Mouse (Mus musculus) spleen, adult 12 weeks (tissue): ENCODE measurements around the gene D930007J09Rik.

Experiments used
- DNase-seq: peaks from one replicate; pipeline ENCODE4 v3.0.0; 2022; ENCODE audit warnings: low spot score

Gene D930007J09Rik

DNA sequence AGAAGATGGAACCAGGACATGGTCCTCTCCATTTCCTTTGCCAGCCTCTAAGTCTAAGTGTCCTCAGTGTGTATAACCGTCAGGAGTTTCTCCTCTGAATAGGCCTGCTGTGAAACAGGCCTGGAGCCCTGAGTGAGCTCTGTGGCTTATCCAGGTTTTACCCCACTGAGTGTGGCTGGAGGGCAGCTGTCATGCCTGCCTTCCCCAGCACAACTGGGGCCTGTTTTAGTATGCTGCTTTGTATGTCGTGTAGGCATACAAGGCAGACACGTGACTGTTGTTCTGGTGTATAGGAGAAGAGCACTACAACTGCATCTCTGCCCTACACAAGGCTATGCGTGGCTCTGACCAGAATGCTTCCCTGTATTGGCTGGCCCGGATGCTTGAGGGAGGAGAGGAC is 17.3 kb upstream of the D930007J09Rik start:
- DNase-seq: no peak

DNA sequence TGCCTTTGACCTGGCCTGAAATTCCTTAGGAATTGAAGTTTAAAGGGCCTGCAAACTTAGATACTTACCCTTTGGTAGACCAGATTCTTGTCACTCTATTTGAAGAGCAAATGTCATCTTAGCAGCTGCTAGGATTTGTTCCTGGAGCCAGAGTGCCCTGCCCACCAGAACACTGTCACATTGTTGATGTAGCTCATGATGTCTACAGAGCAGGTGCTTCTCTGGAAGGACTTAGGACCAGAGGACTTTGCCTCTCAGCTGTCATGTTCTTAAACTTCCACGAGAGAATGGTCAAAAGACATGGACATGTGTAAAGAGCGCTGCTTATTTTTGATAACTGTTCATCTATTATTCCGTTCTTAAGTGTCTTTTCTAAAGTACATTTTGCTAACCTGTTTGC is 16.6 kb upstream of the D930007J09Rik start:
- no peak for DNase-seq

DNA sequence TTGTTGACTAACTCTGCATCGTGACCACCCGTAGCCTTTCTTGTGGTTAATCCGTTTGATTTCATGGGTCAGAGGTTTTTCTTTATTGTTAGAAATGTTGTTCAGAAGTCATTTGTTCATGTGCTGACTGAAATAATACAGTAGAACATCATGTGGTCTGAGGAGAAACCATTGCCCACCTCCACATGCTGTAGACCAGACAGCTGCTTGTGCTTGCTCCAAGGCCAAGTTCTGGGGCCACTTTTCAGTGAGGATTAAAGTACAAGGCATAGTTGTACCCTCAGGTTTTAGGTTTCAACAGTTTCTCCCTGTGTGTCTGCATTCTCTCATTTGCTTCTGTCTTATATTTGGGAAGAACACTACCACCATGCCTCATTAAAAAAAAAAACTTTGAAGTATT is 5.0 kb upstream of the D930007J09Rik start:
- DNase-seq: no peak

DNA sequence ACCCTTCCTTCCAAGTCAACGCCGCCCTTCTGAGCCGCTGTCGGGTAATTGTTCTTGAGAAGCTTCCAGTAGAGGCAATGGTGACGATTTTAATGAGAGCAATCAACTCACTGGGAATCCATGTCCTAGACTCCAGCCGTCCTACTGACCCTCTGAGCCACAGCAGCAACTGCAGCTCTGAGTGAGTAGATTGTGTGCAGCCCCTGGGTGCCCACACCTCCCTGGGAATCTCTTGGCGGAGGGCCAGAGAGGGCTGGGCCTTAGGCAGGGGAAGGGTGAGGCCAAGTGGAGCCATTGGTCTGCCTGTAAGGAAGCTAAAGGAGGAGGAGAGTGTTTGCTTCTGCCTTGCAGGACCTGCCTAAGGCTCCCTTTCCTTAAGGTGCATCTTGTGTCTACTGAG is 4.2 kb upstream of the D930007J09Rik start:
- no peak for DNase-seq

DNA sequence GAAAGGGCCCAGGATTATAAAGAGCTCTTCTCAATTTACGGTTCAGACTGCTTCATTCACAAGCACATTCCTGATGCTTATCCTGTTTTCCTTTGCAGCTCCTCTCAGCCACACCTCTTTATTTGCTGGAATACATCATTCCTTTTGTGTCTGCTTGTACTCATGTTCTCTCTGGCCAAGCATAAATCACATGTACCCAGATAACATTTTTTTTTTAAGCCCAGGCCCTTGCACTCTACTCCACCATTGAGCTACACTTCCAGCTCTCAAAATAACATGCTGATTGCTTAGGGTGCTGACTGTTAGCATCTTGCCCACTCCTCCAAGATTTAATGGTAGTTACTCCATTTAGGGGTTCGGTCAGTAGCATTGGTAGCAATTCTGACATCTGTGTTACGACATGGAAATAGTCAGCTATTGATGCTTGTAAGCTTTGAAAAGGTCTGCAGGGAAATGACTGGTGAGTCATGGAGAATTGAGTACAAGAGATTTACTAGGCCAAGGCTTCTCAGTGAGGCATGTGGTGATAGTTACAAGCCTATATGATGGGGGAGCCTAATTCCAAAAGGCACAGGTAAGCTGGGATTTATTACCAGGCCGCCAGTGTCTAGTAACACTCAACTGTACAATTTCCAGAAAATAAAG is 1.2 kb upstream of the D930007J09Rik start:
- DNase-seq: no peak

DNA sequence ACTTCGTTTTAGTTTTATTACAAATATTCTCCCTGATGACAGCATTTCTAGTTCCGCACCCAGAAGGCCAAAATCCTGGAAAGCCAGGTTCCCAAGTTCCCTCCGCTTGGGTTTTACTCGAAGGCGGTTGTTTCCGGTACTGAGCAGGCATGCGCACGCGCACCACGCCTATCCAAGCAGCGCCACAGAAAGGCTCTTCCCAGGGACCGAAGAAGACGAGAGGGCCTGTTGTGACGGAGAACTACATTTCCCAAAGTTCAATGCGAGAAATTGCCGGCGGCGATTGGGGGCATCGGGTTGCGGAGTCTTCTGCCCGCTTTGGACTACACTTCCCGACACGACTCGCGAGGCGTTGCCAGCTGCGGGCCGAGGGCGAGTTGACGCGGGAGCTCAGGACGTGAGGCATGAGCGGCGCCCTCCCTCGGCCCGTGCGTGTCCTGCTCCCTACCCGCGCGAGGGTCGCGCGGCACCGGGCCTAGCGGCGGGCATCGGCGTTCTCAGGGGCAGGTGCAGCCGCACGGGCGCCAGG is 892 bp downstream of the D930007J09Rik start, which contains the start of gene Wrnip1:
Gene Wrnip1 (plus strand): TSS at position 346 of the 529 bp plus-strand sequence.
- peak; percentile 85 for DNase-seq

DNA sequence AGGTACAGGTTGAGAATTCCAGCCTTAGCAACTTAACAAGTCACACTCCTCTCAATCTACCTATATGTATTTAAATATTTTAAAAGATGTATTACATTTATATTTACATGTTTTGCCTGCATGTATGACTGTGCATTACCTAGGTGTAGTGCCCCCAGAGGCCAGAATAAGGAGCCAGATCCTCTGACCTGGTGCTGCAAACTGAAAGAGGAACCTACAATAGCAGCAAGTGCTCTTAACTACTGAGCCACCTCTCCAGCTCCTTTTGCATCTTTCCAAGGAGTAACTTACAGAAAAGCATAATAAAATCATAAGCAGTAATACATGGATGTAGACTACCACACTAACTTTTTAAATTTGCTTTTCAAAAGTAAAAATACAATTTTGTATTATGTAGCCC is 1.8 kb downstream of the D930007J09Rik start:
- DNase-seq: peak; percentile 15

DNA sequence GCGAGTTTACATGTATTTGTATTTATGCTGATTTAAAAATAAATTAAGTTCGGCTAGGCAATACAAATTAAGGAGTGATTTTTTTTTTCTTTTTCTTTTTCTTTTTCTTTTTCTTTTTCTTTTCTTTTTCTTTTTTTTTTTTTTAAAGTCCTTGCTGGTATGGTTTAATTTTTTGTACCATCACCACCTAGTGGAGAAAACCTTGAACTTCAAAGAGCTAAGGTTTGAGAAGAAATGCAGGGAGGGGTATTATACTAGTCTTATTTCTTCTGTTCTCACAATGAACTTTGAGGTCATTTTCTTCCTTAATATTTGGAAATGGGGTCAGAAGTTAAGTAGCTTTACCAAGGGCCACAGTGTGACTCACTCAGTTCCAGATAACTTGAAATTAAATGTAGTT is 3.5 kb downstream of the D930007J09Rik start:
- no peak for DNase-seq

DNA sequence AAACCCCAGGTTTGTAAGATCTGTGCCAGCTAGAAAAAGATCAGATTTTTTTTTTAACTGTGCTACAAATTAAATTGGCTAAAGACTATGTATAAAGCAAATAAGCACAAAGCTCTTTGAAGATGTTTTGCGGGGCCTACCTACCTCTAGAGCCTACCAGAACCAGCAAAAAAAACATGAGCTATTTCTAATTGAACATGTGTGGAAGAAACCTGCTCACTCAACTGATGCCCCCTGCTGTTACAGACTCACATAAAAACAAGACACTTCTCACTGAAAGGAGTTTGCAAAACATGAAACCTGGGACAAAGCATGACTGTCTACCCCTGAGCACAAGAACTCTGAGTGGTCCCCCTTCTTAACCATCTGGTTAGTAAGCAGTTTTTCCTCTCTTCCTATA is 5.6 kb downstream of the D930007J09Rik start:
- DNase-seq: no peak

DNA sequence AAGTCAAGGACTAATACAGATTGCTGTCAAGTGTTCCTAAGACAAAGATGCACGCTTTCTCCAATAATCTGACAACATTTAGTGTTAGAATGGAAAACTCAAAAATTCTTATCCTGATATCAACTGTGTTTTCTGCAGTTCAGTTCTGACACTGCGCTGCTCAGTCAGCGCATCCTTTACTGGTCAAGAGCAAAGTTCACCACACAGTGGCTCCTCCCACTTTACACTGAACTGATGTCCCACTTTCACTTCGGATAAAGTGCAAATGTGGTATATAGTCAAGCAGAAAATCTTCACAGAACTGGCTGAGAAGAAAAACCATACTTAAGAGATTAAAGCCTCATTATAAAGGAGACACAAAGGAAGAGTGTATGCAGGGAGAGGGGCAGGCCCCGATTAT is 7.5 kb downstream of the D930007J09Rik start:
- DNase-seq: no peak

DNA sequence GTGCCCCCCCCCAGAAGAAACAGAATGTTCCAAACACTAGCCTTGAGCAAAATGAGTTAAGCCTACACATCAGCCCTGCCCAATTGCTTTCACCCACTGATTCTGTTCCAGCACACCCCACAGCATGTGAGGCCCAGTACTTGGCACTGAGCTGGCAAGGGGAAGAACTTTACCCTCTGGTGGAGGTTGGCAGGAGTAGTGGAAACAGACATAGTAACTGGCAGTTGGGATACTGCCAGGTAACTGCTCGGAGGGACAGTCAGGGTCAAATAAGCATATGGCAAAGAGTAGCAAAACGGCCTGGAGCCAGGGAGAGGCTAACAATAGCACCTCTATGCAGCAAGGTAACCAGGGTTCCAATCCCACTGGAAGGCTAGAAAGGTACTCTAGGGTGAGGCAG is 8.0 kb downstream of the D930007J09Rik start:
- no peak for DNase-seq

DNA sequence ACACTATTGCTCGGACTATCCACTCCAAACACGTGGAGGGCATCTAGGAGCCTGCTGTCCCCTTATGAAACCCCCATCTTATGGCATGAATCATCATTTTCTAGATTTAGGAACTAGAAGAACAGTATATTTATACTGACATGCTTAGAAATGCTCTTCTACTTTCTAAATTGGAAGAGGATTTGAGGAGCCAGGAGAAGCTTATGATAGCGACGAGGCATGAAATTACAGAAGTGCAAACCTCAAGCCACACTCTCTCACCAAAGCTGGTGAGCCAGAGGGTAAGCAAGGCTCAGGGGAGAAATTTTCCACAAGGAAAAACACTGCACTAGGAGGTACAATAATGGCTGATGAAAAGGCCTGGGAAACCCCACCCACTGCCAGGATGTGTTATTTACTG is 12.9 kb downstream of the D930007J09Rik start:
- DNase-seq: no peak

DNA sequence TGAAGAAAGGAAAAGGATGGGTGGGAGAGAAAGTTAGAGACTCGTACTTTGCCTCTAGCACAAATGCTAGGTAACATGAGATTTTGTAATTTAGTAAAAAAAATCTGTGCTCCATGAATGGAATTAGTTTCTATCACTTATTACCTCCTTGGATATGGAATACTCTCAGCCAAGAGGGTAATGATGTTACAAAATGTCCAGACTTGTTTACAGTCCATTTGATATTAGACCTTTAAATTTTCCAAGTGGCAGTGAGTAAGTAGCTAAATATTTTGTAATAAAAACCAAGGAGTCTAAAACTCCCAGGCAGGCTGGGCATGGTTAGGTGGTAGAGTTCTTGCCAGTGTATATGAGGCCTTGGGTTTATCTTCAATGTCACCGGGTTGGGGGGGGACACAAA is 15.1 kb downstream of the D930007J09Rik start:
- DNase-seq: no peak

DNA sequence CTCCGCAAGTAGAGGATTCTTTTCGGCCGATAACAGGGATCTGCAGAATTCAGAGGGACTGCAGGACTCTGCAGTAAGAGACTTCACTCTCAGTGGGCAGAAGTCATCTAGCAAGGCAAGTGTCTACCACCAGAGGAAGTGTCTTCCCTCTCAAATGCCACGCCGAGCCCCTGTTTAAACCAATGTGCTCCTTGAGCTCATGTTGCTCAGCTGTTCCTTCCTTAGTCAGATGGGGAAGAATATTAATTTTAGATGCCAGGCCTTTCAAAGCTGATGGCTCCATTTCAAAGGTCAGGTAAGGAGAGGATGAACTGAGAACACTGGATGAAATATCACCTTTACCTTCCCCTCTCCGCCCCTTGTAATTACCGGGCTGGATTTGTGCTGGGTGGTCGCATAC is 18.8 kb downstream of the D930007J09Rik start, which contains the start of gene Mylk4:
Gene Mylk4 (minus strand): TSS at position 139 of the 400 bp plus-strand sequence.
- DNase-seq: no peak

DNA sequence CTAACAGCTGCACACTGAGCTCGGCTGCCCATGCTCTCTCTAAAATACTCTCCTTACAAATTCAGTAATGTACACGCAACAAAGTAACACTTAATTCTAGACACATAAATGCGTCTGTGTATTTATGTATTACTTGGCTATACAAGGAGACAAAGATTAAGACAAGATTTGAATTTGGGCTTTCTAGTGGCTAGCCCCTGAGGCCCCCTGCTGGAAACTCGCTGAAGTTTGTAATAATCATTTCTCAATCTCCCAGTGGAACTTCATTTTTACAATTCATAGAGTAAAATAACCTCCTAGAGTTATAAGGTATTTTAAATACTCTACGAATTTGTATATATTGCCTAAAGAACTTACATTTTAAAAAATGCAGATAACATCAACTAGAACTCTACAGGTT is 19.6 kb downstream of the D930007J09Rik start:
- no peak for DNase-seq

DNA sequence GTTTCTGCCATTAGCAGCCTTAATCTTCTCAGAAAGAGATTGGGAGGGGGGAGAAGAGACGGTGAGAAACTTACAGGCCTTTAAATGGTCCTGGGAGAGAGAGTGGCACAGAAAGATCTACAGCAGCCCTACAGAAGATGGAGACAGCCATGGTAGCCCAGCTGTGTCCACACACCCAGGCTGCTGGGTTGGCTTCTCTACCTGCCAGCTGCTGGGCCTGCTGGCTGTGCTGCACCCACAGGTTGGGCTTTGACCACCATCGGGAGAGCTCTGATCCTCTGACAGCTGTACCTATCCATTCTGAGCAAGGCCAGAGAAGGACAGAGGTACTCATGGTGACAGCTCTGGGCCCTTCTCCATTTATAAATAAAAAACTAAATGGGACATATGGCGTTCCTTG is 23.8 kb downstream of the D930007J09Rik start:
- DNase-seq: no peak

DNA sequence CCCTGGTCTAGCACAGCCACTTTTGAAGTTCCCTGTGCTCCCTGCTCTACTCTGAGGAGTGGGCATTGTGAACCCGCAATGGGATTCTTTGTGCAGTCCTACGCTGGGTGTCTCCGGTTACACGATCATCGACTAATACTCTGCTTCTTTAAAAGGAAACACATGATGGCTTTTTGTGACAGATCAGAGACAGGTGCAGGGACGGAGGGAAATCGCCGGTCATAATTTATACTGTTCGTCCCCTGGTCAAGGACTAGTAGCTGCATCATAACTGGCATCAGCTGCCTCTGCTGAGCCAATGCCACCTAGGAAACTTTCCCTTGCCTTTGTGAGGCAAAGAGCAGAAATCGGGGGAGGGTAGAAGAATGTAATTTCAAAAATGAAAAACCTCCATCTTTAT is 26.3 kb downstream of the D930007J09Rik start:
- no peak for DNase-seq

DNA sequence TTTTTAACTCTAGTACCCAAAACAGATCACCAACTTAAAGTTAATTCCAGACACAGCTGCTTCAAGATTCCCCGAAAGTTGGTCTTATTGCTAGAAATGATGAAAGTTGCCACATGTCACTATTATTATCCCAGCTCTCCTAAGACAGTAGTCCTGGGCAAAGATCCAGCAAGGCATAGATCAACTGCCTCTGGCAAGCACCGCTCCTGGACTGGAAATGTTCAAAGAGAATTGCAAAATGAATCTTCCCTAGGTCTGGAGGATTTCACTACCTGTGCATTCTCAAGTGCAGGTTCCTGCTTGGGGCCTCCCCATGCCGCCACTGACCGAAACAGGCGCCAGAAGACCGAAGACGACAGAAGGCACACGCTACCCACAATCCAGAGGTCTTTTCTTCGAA is 26.8 kb downstream of the D930007J09Rik start:
- DNase-seq: no peak

DNA sequence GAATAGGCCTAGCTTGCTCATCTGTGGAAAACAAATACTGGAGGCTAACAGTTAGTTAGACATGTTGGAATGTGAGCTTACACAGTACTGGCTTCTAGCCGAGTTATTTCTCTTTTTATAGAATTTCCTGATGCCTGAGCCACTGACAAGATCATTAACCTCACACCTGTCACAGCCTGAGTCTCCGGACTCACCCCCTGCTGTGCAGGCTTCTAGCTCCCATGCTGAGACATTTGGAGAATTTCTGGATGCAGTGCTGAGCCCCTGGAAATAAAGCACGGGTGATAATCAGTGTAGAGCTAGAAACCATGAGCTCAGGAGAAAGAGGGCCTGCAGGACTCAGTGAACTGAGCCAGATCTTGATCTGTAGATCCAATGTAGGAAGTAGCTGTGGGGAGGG is 32.7 kb downstream of the D930007J09Rik start:
- no peak for DNase-seq

DNA sequence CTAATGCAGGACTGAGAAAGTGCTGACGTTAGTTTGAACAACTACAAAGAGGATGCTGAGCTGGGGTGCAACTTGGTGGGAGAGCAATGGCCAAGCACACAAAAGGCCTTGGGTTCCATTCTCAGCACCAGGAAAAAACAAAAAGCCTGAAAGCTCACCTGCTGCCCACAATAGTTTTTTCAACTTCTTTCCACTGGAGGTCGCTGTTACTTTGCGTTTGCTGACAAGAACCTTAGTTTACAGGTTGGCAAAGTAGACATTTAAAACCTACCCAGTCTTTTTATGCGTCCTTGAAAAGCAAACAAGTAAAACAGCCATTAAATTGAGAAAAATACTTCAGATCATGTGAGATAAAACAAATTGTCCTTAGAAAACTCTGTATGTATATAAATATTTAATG is 34.5 kb downstream of the D930007J09Rik start:
- DNase-seq: no peak

DNA sequence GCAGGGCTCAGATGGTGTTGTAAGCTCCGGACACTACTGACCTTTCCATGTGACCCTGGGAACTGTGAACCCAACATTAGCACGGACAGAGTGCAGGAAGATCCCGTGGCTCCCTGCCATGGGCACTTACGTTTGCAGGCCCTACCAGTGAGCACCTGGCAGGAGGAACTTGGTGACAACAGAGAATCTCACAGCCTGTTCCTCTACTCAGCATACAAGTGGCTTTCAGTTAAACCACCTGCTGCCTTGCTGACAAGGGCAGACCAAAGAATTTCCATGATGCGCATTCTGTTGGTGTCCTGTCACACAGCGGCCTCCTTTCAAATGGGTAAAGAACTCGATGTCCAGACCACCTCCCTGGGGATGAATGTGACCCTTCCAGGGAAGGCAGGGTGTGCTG is 38.2 kb downstream of the D930007J09Rik start:
- DNase-seq: no peak

DNA sequence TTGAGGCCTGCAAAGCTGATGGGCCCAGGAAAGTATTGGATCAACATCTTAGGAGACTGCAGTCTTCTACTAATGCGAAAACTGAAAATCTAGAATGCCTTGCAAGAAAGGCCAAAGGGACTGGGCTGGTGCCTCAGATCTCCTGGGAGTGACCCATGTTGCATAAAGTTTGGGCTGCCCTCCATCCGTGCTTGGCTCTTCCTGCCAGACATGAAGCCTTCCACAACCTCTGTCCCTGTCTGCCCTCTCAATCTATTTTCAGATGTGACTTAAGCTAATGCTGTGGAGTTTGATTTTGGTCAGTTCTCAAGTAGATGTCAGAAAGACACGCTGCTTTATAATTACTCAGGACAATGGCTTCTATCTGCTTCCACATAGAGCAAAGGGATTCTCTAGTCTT is 39.5 kb downstream of the D930007J09Rik start:
- DNase-seq: no peak

DNA sequence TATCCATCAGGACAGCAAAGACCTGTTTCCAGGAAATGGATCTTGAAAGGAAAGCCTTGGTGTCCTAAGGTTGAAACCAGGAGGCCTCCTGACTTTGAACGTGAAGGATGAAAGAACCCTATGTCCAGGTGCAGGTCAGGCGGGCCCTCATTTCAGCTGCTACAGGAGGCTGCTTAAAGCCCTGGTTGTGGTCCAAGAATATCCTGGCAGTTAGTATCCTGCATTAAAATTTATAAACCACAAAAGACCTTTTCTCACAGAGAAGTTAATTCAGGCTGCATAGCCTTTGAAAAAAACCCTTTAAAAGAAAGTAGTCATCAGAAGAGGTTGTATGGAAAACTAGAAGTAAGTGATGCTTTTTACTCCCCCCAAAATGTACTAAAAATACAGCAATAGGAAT is 41.9 kb downstream of the D930007J09Rik start:
- no peak for DNase-seq

DNA sequence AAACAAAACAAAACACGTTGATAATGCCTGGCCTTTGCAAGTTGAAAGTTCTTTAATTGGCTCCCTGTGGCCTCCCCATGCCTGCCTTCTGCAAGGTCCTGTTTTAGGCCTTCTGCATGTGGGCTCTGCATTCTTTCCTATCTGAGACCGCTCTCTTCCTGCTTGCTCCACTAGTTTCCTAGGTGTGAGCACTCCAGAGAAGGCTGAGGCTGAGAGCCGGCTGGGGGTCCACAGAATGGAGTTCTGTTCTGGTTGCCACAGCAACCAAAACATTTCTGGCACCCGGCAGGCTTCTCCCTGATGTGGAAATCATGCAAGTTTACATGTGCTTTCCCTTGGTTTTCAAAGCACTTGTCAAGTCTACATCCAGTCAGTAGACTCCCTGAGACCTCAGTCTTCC is 43.6 kb downstream of the D930007J09Rik start:
- DNase-seq: no peak
